Mouse (Mus musculus) heart, adult 2 months (tissue): Measurements from ENCODE around the gene Ccndbp1.

Experiments used
- CTCF ChIP-seq: fragments of 200-600 bp; IDR thresholded peaks from 2 replicates; pipeline ENCODE4 v1.8.1; 2022; ENCODE audit warnings: antibody characterized with exemption, mild to moderate bottlenecking, moderate library complexity
- POLR2A ChIP-seq: fragments of 200-500 bp; IDR thresholded peaks from 2 replicates; pipeline ENCODE4 v1.6.1; 2011; ENCODE audit warnings: mild to moderate bottlenecking, low read depth, low read length, control low read depth; ENCODE audit not compliant: insufficient read depth

DNA sequence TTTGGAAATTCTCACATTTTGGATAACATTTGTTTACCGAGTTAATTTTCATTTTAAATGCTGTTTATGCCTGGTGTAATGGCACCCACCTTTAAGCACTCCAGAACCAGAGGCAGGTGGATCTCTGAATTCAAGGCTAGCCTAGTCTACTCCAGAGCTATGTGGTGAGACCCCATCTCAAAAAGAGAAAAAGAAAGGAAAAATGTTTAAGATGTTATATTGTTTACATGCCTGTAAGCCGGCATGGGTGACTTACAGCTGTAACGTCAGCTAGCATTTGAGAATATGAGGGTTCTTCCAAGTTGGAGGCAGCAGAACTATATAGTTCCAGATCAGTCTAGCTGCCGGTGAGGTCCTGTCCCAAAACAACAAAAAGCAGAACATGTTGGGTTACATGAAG, 36.4 kb upstream of the Ccndbp1 start:
- TF ChIP-seq CTCF = no peak
- TF ChIP-seq POLR2A = no peak
